8 mouse cellular contexts compared by ENCODE assay signal in the genomic region with DNA sequence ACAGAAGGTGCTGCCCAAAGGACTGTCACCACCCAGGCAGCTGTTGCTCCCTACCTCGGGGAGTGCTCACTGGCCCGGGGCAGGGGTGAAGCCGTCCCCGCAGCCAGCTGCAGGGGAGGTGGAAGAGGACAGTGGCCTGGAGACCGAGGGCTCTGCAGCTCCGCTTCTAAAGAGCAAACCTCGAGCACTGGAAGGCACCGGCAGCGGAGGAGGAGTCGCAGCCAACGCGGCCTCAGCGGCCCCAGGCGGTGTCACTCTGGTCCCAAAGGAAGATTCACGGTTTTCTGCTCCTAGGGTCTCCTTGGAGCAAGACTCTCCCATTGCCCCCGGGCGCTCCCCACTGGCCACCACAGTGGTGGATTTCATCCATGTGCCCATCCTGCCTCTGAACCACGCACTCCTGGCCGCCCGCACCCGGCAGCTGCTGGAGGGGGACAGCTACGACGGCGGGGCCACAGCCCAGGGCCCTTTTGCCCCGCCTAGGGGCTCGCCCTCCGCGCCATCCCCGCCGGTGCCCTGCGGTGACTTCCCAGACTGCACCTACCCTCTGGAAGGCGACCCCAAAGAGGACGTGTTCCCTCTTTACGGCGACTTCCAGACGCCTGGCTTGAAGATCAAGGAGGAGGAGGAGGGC. TPM values are rescaled to one million over a fixed set of nuclear protein-coding genes. Genes with fewer than 3 reads are reported as not detected.
DNase-seq lines count a peak whose midpoint lies in the region; ATAC-seq lines count a peak whose summit lies in the region.

No protein-coding gene starts in this region.

- DNase-seq in Muller cell, postnatal 12 days (ENCODE audit: inconsistent ontology term), result peak; percentile 6
- DNase-seq in brain, adult 2 months (ENCODE audit: low read depth, low spot score), result peak; percentile 31
- DNase-seq in forebrain, embryonic 10.5 days (ENCODE audit: extremely low spot score, low spot score), result peak; percentile 47
- DNase-seq in left cerebral cortex, postnatal 36 days (ENCODE audit: low spot score in 2 of 2), result peak; percentile 46 to 60
- DNase-seq in midbrain, embryonic 11.5 days (ENCODE audit: low spot score, missing footprints), result peak; percentile 95
- no peak for DNase-seq in testis, postnatal 14 days (ENCODE audit: low spot score)

- peaks cover 58% of the 10 kb centered on the region for H3K27me3 ChIP-seq in forebrain, embryonic 10.5 days (ENCODE audit: poor library complexity, severe bottlenecking)
- H3K27me3 ChIP-seq in hindbrain, embryonic 13.5 days, result peaks cover 52% of the 10 kb centered on the region
- H3K27me3 ChIP-seq in midbrain, embryonic 11.5 days (ENCODE audit: control insufficient read depth, insufficient read depth, low read length), result peaks cover 24% of the 10 kb centered on the region
- peaks cover 24% of the 10 kb centered on the region for H3K27me3 ChIP-seq in stomach, embryonic 16.5 days (ENCODE audit: control insufficient read depth, insufficient read depth, low read length)

- H3K4me3 ChIP-seq in forebrain, embryonic 10.5 days, result peak overlapping the region; percentile 70
- H3K4me3 ChIP-seq in hindbrain, embryonic 13.5 days, result peak overlapping the region; percentile 68
- H3K4me3 ChIP-seq in midbrain, embryonic 11.5 days (ENCODE audit: low read depth, low read length), result peak overlapping the region; percentile 60
- H3K4me3 ChIP-seq in stomach, embryonic 16.5 days (replicated peaks; ENCODE audit: low read length), result peak overlapping the region; percentile 58

- peak overlapping the region; percentile 72 for H3K27ac ChIP-seq in forebrain, embryonic 10.5 days
- peak overlapping the region; percentile 67 for H3K27ac ChIP-seq in hindbrain, embryonic 13.5 days
- H3K27ac ChIP-seq in midbrain, embryonic 11.5 days (ENCODE audit: low read depth, low read length), result no peak overlapping the region
- H3K27ac ChIP-seq in stomach, embryonic 16.5 days (ENCODE audit: low read length), result no peak overlapping the region

- peak overlapping the region; percentile 94 for H3K4me2 ChIP-seq in hindbrain, embryonic 13.5 days
- peak overlapping the region; percentile 81 for H3K4me2 ChIP-seq in midbrain, embryonic 11.5 days
- H3K4me2 ChIP-seq in stomach, embryonic 16.5 days (ENCODE audit: low read depth, low read length), result peak overlapping the region; percentile 91

- under 1% methylated on average over 35 of the region's 36 CpGs for WGBS in forebrain, embryonic 10.5 days
- WGBS in hindbrain, embryonic 13.5 days, result under 1% methylated on average over 29 of the region's 36 CpGs
- WGBS in midbrain, embryonic 11.5 days, result under 1% methylated on average over 30 of the region's 36 CpGs
- under 1% methylated on average over 36 of the region's 36 CpGs for WGBS in stomach, embryonic 16.5 days

- peaks cover 24% of the 10 kb centered on the region for H3K4me1 ChIP-seq in forebrain, embryonic 10.5 days
- H3K4me1 ChIP-seq in hindbrain, embryonic 13.5 days (replicated peaks), result peaks cover 20% of the 10 kb centered on the region
- peaks cover 5% of the 10 kb centered on the region; the same call in 1 of the 2 replicates for H3K4me1 ChIP-seq in midbrain, embryonic 11.5 days (ENCODE audit: control insufficient read depth, insufficient read depth, low read length)
- peaks cover 17% of the 10 kb centered on the region for H3K4me1 ChIP-seq in stomach, embryonic 16.5 days (ENCODE audit: control insufficient read depth, insufficient read depth, low read length)

- H3K36me3 ChIP-seq in forebrain, embryonic 10.5 days (replicated peaks), result no peaks in the 10 kb centered on the region
- no peaks in the 10 kb centered on the region for H3K36me3 ChIP-seq in hindbrain, embryonic 13.5 days
- no peaks in the 10 kb centered on the region for H3K36me3 ChIP-seq in midbrain, embryonic 11.5 days (ENCODE audit: control insufficient read depth, insufficient read depth, low read length)
- no peaks in the 10 kb centered on the region for H3K36me3 ChIP-seq in stomach, embryonic 16.5 days (ENCODE audit: control insufficient read depth, insufficient read depth, low read length)

- no peaks in the 10 kb centered on the region for H3K9me3 ChIP-seq in forebrain, embryonic 10.5 days
- no peaks in the 10 kb centered on the region for H3K9me3 ChIP-seq in hindbrain, embryonic 13.5 days
- H3K9me3 ChIP-seq in midbrain, embryonic 11.5 days (ENCODE audit: control insufficient read depth, low read length), result no peaks in the 10 kb centered on the region
- H3K9me3 ChIP-seq in stomach, embryonic 16.5 days (replicated peaks; ENCODE audit: control insufficient read depth, low read length), result no peaks in the 10 kb centered on the region

- intact Hi-C loops in left cerebral cortex, postnatal 36 days (cut with DNase I), result no loop called here

- peak overlapping the region; percentile 80 for H3K9ac ChIP-seq in hindbrain, embryonic 13.5 days
- peak overlapping the region; percentile 57 for H3K9ac ChIP-seq in midbrain, embryonic 11.5 days (ENCODE audit: low read length)
- peak overlapping the region; percentile 61 for H3K9ac ChIP-seq in stomach, embryonic 16.5 days (ENCODE audit: low read length)

- ATAC-seq in hindbrain, embryonic 13.5 days (ENCODE audit: low FRiP score), result peak; percentile 73
- ATAC-seq in midbrain, embryonic 11.5 days (ENCODE audit: low FRiP score), result peak; percentile 74
- ATAC-seq in stomach, embryonic 16.5 days (ENCODE audit: insufficient read depth, low FRiP score), result peak; percentile 51; the same call in 1 of the 2 replicates

RNA-seq across cellular contexts. Expression of a gene that starts 1.5 kb away (rescaled TPM):
- 0.20 and 0.25 TPM in 2 replicates for polyA plus RNA-seq in forebrain, embryonic 10.5 days (2016; fragmentation: Nextera tagmentation; extraction: Ambion mirVana)
- polyA plus RNA-seq in hindbrain, embryonic 13.5 days (2015; fragmentation: Nextera tagmentation; extraction: Ambion mirVana), result 1.5 and 1.7 TPM in 2 replicates
- 10 to 100 TPM; 19.5 to 20.5 TPM for total RNA-seq in left cerebral cortex, postnatal 36 days (2021)
- polyA plus RNA-seq in midbrain, embryonic 11.5 days (2014; fragmentation: Nextera tagmentation; extraction: Ambion mirVana), result 0.25 TPM in 2 replicates
- polyA plus RNA-seq in stomach, embryonic 16.5 days (2015; fragmentation: Nextera tagmentation; extraction: Ambion mirVana), result 0.22 and 0.32 TPM in 2 replicates

Comparison
In these comparisons a context has a peak if more than half of its experiments do, and no peak if none do; other contexts are left out.
1. H3K27ac ChIP-seq: peak in forebrain, embryonic 10.5 days (single experiment) and hindbrain, embryonic 13.5 days (single experiment); none in midbrain, embryonic 11.5 days (single experiment) and stomach, embryonic 16.5 days (single experiment).
2. Peak in every context shown above with its lines, with median percentiles within 50 percentile points of each other: H3K4me3 ChIP-seq, ATAC-seq, H3K4me2 ChIP-seq and H3K9ac ChIP-seq.